Mouse (Mus musculus) testis, adult 2 months (tissue): Measurements from ENCODE around the gene Gm20538. TPM values are rescaled to one million over a fixed set of nuclear protein-coding genes. Genes with fewer than 3 reads are reported as not detected.

Source experiments
- H3K27ac ChIP-seq: fragments of 200-500 bp; 2 replicates; pipeline ENCODE4 v1.5.1; 2012; ENCODE audit warnings: low read depth, low read length; ENCODE audit not compliant: control insufficient read depth, insufficient read depth
- H3K27me3 ChIP-seq: fragments of 200-500 bp; 2 replicates; pipeline ENCODE4 v1.6.1; 2012; ENCODE audit warnings: mild to moderate bottlenecking, low read length, moderate library complexity; ENCODE audit not compliant: control insufficient read depth, insufficient read depth
- H3K36me3 ChIP-seq: fragments of 200-500 bp; 2 replicates; pipeline ENCODE4 v1.6.1; 2012; ENCODE audit warnings: mild to moderate bottlenecking, low read length; ENCODE audit not compliant: control insufficient read depth, insufficient read depth
- H3K4me1 ChIP-seq: fragments of 200-500 bp; 2 replicates; pipeline ENCODE4 v1.6.1; 2012; ENCODE audit warnings: low read length; ENCODE audit not compliant: control insufficient read depth, insufficient read depth
- H3K4me3 ChIP-seq: fragments of 200-500 bp; 2 replicates; pipeline ENCODE4 v1.5.1; 2012; ENCODE audit warnings: low read depth, mild to moderate bottlenecking, low read length, moderate library complexity, mixed read lengths; ENCODE audit not compliant: control insufficient read depth
- CTCF ChIP-seq: fragments of 200-500 bp; IDR thresholded peaks from 2 replicates; pipeline ENCODE4 v1.5.1; 2012; ENCODE audit warnings: low read depth, mild to moderate bottlenecking, inconsistent platforms, low read length, moderate library complexity; ENCODE audit not compliant: control insufficient read depth, insufficient read depth, insufficient replicate concordance
- POLR2A ChIP-seq: fragments of 200-500 bp; IDR thresholded peaks from 2 replicates; pipeline ENCODE4 v1.6.1; 2012; ENCODE audit warnings: low read depth, mild to moderate bottlenecking, inconsistent platforms, low read length, moderate library complexity; ENCODE audit not compliant: control insufficient read depth
- polyA plus RNA-seq: library from polyadenylated mRNA; depleted of rRNA; stranded (reverse); fragments of >200 nt; gene quantifications from 2 replicates; pipeline ENCODE4 v1.2.3, GENCODE M21; 2012; rRNA removed

Gene Gm20538
- not detected in 2 replicates for polyA plus RNA-seq

DNA sequence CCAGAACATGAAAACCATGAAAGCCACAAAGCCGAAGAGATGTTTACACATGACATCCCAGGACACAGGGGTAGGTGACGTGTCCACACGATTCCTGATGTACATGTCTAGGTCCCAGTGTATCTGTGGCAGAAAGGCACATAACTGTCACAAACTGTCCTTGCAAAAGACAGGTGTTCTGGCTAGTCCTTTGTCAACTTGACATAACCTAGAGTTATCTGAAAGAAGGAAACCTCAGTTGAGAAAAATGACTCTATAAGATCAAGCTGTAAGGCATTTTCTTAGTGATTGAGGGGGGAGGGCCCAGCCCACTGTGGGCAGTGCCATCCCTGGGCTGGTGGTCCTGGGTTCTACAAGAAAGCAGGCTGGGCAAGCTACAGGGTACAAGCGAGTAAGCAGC lies at the start of gene Gm20538:
Gm20538 (minus strand) TSS at position 101 of the 400 bp plus-strand sequence.
- Histone ChIP-seq H3K27me3 (no peaks in the 10 kb centered on the region), H3K36me3 (peaks cover 2% of the 10 kb centered on the region; the same call in 1 of the 2 replicates), H3K27ac (no peak within 1 kb of the TSS), H3K4me3 (no peak within 1 kb of the TSS), H3K4me1 (peaks cover 4% of the 10 kb centered on the region)
- TF ChIP-seq POLR2A (no peak), CTCF (no peak)

DNA sequence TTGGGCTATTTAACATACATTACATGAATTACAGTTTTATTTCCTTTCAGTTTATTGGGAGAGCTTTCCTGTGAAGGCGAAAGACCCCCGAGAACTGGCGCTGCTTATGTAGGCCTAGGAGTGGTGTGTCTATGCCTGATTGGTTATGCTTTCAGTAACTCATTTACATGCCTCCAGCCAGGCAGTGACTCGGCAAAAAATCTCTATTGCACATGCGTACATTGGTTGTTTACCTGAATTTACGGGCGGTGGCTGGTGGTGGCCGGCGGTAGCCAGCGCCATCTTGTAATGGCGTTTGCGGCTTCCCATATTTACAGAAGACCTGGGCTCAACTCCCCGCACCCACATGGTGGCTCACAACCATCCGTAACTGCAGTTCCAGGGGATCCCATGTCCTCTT lies 41.5 kb upstream of the Gm20538 start:
- Histone ChIP-seq H3K4me3 (no peak overlapping the region), H3K4me1 (no peaks in the 10 kb centered on the region), H3K27me3 (no peaks in the 10 kb centered on the region), H3K36me3 (no peaks in the 10 kb centered on the region), H3K27ac (no peak overlapping the region)
- TF ChIP-seq CTCF (no peak), POLR2A (no peak)

DNA sequence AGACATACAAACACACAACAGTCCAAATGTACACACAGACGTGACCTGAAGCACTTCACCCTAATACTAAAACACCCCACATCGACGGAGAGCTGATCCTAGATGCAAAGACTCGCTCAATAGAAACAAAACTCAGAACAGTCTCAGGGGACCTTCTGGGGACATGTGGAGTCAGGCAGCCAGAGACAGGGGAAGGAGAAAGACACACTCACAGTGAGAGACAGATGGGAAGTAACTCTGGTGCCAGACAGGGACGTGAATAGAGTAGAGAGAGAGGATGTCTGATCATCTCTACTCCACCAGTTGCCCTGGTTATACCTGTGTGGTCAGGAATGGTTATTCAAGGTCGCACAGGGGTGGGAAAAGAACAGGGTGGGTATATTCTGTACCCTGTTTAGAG lies 39.0 kb upstream of the Gm20538 start:
- H3K36me3 ChIP-seq = no peaks in the 10 kb centered on the region
- TF ChIP-seq POLR2A (no peak), CTCF (no peak)

DNA sequence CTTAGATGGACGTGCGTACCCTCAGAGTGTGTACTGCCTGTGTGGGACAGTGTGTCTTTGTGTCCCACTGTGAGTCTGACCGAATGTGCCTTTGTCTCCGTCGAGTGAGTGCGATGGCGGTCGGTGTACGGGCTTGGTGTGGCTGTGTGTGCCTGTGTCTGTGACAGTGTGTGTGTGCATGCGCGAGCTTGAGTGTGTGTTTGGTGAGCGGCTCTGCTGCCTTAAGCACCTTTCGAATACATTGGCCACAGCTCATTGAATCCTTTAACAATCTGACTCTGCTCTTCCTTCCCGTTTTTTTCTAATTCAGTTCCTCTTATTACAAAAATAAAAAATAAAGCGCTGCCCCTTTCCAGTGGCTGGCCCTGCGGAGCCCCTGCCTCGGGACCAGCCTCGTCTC lies 38.4 kb upstream of the Gm20538 start:
- Histone ChIP-seq H3K36me3 (no peaks in the 10 kb centered on the region), H3K4me3 (no peak overlapping the region), H3K4me1 (no peaks in the 10 kb centered on the region), H3K27me3 (no peaks in the 10 kb centered on the region), H3K27ac (no peak overlapping the region)
- TF ChIP-seq POLR2A = no peak
- no peak for TF ChIP-seq CTCF

More for the DNA sequence above, 39.0 kb upstream of the Gm20538 start:
- no peak overlapping the region for H3K4me3 ChIP-seq
- no peaks in the 10 kb centered on the region for H3K27me3 ChIP-seq
- no peaks in the 10 kb centered on the region for H3K4me1 ChIP-seq
- H3K27ac ChIP-seq = no peak overlapping the region

DNA sequence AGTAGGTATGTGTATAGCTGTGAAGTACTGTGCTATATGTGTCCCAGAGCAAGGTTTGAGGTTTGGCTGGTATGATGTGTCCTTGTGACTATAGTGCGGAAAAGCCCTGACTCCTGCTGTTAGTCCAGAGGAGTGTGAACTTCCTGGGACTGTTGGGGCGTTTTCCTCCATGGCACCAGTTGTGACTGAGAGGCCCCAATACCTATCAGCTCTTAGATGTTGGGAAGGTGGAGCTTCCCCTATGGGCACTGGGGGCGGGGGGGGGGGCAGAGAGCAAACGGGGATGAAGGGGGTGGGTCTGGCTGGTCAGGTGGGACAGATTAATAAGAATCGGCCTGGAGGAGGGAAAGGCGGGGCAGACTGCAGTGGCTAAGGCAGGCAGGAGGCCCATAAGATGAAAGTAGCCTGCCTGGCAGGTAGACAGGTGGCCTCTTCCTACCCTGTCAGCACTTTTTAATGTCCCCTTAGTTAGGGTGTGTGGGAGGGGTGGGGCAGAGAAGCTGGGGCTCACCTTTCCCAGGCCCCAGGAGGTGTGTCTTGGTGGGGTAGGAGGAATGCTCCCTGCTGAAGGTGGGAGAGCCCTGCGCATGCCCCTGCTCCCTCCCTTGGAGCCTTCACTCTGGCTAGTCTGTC lies 37.1 kb upstream of the Gm20538 start:
- no peaks in the 10 kb centered on the region for H3K27me3 ChIP-seq
- no peak overlapping the region for H3K4me3 ChIP-seq
- no peak overlapping the region for H3K27ac ChIP-seq
- no peaks in the 10 kb centered on the region for H3K36me3 ChIP-seq
- H3K4me1 ChIP-seq = no peaks in the 10 kb centered on the region
- TF ChIP-seq POLR2A (no peak), CTCF (no peak)

DNA sequence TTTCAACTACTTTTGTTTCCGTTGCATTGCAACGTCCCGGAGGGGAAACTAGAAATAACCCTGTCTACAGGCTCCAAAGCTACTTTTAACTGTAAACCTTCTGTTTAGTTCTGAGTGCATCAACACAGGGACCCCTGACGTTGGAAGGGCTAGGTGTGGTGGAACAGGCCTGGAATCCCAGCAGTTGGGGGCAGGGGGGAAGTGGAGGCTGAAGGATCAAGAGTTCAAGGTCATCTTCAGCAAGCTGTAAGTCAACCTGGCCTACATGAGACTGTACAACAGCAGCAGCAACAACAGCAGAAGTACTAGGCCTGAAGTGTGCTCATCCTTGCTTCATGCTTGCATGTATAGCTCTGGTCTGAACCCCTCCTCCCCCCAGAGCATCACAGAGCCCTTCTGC lies 35.4 kb upstream of the Gm20538 start:
- no peaks in the 10 kb centered on the region for H3K36me3 ChIP-seq
- no peak overlapping the region for H3K4me3 ChIP-seq
- H3K4me1 ChIP-seq = no peaks in the 10 kb centered on the region
- TF ChIP-seq CTCF (no peak), POLR2A (no peak)
- no peak overlapping the region for H3K27ac ChIP-seq
- H3K27me3 ChIP-seq = no peaks in the 10 kb centered on the region

DNA sequence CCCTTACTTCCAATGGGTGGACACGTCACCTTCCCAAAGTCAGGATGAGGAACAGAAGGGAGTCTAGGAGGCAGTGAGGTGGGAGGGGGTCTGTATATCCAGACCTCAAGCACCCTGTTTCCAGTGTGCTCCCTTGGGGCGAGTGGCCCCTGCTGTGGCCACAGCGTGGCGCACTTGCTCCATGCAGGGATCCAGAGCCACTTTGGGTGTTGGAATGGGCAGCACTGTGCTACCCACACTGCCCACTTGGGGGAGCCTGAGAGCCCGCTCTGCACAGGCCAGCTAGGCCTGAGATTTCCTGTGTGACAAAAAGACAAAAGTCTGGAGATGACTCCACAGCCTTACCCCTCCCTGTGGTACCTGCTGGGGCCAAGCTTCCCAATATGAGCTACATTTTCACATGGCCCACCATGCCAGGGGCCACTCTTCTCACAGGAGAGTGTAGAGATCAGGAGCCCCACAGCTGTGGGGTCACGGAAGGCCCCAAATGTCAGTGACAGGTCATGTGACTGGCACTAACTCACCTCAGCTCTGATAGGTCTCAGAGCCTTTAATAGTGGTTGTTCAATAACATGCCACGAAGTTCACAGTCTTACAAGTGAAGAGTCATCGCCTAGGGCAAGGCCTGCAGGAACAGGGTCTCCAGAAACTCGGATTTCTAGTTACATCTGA lies 30.1 kb upstream of the Gm20538 start:
- H3K4me1 ChIP-seq = no peaks in the 10 kb centered on the region
- H3K4me3 ChIP-seq = no peak overlapping the region
- no peaks in the 10 kb centered on the region for H3K36me3 ChIP-seq
- TF ChIP-seq CTCF (peak; percentile 98), POLR2A (no peak)
- no peak overlapping the region for H3K27ac ChIP-seq
- no peaks in the 10 kb centered on the region for H3K27me3 ChIP-seq
